Mouse (Mus musculus): ENCODE measurements around the gene 2300002M23Rik. TPM values are rescaled to one million over a fixed set of nuclear protein-coding genes. Genes with fewer than 3 reads are reported as not detected.

Gene 2300002M23Rik
- not detected in 2 replicates for total RNA-seq (2017)

GRCm38 (mm10) chr17:35567150-35567549 is at the start of gene 2300002M23Rik:
Gene 2300002M23Rik, plus strand, starts transcription at chr17:35567450.
- no peak for ATAC-seq (replicated peaks; ENCODE audit: low read depth, poor library complexity, severe bottlenecking)

DNA sequence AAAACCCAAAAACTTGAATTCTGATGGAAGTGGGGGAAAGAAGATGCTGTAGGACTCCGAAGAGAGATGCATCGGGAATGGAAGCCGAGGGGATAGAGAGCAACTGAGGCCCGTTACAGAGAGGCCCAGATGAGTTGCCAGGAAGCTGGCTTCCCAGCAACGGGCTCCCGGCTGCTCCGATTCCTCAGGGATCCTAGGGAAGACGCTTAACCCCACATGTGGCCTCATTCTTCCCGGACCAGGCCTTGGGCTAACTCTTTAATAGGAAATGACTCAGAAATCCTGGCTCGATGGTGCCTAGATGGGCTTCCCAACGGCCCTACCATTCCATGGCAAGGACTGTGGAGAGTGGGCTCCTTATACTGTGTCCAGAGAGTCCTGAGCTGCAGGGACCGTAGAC is 49.7 kb upstream of the 2300002M23Rik start:
- no peak for ATAC-seq (replicated peaks; ENCODE audit: low read depth, poor library complexity, severe bottlenecking)

DNA sequence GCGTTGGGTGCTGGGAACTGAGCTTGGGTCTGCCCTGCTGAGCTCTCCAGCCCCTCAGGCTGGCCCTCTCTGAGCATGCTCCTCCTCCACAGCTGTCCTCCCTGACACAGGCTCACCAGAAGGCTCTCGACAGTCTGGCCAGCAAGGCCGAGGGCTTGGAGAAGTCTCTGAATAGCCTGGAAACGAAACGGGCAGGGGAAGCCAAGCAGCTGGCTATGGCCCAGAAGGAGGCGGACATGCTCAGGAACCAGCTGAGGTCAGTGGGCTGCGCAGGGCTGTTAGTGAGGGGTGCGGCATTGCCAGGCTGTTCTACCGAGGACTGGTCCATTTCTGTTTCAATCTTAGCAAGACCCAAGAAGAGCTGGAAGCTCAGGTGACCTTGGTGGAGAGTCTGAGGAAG is 42.9 kb upstream of the 2300002M23Rik start:
- ATAC-seq (replicated peaks; ENCODE audit: low read depth, poor library complexity, severe bottlenecking) = no peak

DNA sequence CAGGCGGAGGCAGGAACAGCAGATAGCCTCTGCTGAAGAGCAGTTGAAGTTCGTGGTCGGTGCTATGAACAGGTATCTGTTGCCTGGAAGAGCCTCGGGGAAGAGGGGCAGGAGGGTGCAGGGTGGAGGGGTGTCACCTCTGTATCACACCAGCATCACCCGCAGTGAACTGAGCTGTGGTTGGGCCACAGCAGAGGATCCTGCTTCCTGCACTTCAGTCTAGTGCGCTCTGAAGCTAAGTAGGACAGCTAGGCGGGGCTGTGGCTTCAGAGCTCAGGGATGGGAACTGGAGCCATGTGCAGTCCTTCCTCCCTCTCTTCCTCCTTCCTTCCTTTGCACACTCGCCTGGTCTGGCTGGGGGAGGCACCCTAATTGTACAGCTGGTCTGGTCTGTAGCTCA is 40.6 kb upstream of the 2300002M23Rik start:
- peak; percentile 63; the same call in 1 of the 2 replicates for ATAC-seq (replicated peaks; ENCODE audit: low read depth, poor library complexity, severe bottlenecking)

GRCm38 (mm10) chr17:35532360-35532759 is 34.9 kb upstream of the 2300002M23Rik start:
- ATAC-seq (replicated peaks; ENCODE audit: low read depth, poor library complexity, severe bottlenecking) = no peak

GRCm38 (mm10) chr17:35532901-35533300 is 34.3 kb upstream of the 2300002M23Rik start, which contains the start of gene Psors1c2:
Gene Psors1c2, plus strand, starts transcription at chr17:35533201.
- no peak for ATAC-seq (replicated peaks; ENCODE audit: low read depth, poor library complexity, severe bottlenecking)

- ATAC-seq (replicated peaks; ENCODE audit: low read depth, poor library complexity, severe bottlenecking) = peak; percentile 83
Observed at GRCm38 (mm10) chr17:35534343-35534742, 32.9 kb upstream of the 2300002M23Rik start.

GRCm38 (mm10) chr17:35537421-35537820 is 29.8 kb upstream of the 2300002M23Rik start:
- ATAC-seq (replicated peaks; ENCODE audit: low read depth, poor library complexity, severe bottlenecking) = no peak

DNA sequence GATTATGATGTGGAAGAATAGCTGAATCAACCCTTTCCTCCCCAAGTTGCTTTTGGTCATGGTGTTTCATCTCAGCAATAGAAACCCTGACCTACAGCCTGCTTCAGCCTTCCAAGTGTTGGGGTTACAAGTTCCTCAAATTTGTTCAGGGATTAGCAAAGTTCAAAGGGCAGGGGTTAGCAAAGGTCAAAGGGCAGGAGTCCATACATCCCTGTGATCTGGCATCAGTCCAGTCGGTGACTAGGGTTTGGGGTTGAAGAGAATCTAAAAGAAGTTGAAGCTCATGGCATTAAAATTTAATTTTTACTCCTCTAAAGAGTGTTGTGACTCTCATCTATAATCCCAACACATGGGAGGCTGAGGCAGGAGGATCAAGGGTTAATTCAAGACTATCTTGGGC is 28.8 kb upstream of the 2300002M23Rik start:
- no peak for ATAC-seq (replicated peaks; ENCODE audit: low read depth, poor library complexity, severe bottlenecking)

DNA sequence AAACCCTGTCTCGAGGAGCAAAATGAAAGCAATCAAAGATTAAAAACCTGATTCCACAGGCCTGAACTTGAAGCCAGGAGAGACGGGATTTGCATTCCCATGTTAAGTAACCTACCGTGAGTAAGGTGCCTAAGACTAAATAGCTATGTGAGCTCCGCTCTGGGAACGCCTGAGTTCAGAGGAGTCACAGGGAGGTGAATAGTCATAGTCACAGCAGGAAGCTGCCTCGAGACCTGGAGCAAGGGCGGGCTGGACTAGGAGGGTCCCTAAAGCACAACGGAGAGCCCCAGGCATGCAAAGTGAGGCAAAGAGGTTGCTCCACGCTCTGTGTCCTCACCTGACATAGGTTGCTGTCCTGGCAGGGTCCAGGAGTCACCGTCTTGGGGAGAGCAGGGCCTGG is 27.7 kb upstream of the 2300002M23Rik start:
- ATAC-seq (replicated peaks; ENCODE audit: low read depth, poor library complexity, severe bottlenecking) = no peak

GRCm38 (mm10) chr17:35542761-35543411 is 24.4 kb upstream of the 2300002M23Rik start:
- no peak for ATAC-seq (replicated peaks; ENCODE audit: low read depth, poor library complexity, severe bottlenecking)

GRCm38 (mm10) chr17:35543412-35543861 is 23.8 kb upstream of the 2300002M23Rik start:
- no peak for ATAC-seq (replicated peaks; ENCODE audit: low read depth, poor library complexity, severe bottlenecking)

- ATAC-seq (replicated peaks; ENCODE audit: low read depth, poor library complexity, severe bottlenecking) = no peak
Observed at GRCm38 (mm10) chr17:35544001-35544400, 23.2 kb upstream of the 2300002M23Rik start.

GRCm38 (mm10) chr17:35544680-35545079 is 22.6 kb upstream of the 2300002M23Rik start:
- peak; percentile 62; the same call in 1 of the 2 replicates for ATAC-seq (replicated peaks; ENCODE audit: low read depth, poor library complexity, severe bottlenecking)

DNA sequence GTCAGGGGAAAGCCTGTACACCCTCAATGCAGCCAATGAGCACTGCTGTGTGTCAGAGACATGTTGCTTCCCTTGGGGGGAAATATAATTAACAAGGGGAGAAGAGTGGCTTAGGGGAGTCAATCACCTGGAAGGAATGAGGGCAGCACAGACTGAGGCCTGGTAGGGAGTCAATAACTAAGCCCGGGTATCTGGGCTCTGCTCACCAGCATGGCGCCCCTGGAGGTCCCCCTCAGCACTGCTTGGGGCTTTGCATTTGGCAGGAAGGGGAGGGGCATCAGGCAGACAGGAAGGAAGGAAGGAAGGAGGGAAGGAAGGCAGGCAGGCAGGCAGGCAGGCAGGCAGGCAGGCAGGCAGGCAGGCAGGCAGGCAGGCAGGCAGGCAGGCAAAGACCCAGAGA is 19.8 kb upstream of the 2300002M23Rik start:
- ATAC-seq (replicated peaks; ENCODE audit: low read depth, poor library complexity, severe bottlenecking) = no peak

DNA sequence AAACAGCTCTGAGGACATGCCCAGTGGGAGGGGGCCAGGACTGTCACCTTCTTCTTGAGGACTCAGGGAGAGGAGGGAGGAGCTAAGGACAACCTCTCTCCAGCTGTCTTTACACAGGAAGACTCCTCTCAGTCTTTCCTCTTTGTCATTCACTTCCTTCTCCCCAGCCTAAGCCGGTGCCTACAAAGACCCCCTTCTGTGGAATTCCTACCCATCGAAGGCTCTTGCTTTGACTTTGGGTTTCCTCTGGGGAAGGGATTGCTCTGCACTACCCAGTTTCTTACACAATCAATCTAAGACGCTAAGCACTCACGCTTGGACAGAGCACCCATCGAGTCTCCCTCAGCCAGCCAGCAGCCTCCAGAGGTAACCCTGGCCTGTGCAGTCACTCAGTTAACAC is 18.6 kb upstream of the 2300002M23Rik start:
- ATAC-seq (replicated peaks; ENCODE audit: low read depth, poor library complexity, severe bottlenecking) = no peak

- ATAC-seq (replicated peaks; ENCODE audit: low read depth, poor library complexity, severe bottlenecking) = no peak
Observed at GRCm38 (mm10) chr17:35549437-35550142, 17.7 kb upstream of the 2300002M23Rik start.

DNA sequence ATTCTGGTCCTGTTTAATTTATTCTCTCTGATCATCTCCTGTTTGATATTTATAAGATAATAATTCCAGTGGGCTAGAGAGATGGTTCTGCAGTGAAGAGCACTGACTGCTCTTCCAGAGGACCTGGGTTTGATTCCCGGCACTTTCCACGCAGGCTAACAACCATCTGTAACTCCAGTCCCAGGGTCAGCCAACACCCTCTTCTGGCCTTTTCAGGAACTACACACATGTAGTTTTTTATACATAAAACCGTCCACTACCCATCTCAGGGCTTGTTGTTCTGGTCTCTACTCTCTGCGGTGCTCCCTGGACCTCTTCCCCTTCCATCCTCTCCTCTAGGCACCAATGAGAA is 17.1 kb upstream of the 2300002M23Rik start:
- no peak for ATAC-seq (replicated peaks; ENCODE audit: low read depth, poor library complexity, severe bottlenecking)

DNA sequence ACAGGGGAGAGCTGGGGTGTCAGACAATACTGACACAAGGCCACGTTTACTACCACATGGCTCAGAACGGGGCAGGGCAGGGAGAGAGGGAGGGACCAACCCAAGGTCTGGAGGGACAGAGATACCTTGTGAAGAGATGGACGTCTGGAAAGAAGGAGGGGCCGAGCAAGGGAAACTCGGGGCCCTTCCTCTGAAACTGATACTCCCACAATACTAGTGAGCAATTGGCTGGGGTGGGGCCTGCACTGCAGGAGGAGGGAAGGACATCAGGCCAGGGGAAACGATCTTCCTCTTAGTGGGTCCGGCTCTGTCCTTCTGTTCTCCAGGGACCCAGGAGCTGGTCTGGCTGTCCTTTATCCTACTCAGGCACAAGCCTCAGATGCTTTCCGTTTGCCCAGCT is 16.4 kb upstream of the 2300002M23Rik start:
- ATAC-seq (replicated peaks; ENCODE audit: low read depth, poor library complexity, severe bottlenecking) = no peak

DNA sequence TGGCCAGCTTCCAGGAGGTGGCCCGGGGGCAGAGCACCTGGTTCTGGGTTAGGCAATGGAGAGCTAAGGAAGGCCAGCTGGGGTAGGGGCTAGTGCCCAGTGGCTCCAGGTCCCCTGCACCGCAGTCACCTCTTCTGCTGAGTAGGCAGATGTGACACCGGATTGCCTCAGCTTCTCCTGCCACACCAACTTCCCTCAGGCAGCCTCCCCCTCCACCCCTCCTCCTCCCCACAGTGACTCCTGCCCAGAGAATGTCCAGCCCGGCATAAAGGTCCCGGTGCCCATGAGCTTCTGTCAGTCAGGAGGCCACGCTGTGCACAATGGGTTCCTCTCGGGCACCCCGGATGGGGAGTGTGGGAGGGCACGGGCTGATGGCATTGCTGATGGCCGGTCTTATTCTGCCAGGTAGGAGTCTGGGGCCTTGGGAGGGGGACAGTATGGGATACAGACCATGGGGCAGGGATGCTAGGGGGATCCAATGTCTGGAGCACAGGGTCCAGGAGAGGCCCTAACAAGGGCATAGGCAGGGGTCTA is 15.3 kb upstream of the 2300002M23Rik start, which contains the start of gene Cdsn:
Cdsn (plus strand) TSS at position 248 of the 534 bp plus-strand sequence.
- no peak for ATAC-seq (replicated peaks; ENCODE audit: low read depth, poor library complexity, severe bottlenecking)

- ATAC-seq (replicated peaks; ENCODE audit: low read depth, poor library complexity, severe bottlenecking) = no peak
Observed at GRCm38 (mm10) chr17:35554321-35554720, 12.9 kb upstream of the 2300002M23Rik start.

Measured in common myeloid progenitor, adult 5-6 weeks (primary cell).